ENCODE assay signal across 8 mouse cellular contexts in the genomic region with DNA sequence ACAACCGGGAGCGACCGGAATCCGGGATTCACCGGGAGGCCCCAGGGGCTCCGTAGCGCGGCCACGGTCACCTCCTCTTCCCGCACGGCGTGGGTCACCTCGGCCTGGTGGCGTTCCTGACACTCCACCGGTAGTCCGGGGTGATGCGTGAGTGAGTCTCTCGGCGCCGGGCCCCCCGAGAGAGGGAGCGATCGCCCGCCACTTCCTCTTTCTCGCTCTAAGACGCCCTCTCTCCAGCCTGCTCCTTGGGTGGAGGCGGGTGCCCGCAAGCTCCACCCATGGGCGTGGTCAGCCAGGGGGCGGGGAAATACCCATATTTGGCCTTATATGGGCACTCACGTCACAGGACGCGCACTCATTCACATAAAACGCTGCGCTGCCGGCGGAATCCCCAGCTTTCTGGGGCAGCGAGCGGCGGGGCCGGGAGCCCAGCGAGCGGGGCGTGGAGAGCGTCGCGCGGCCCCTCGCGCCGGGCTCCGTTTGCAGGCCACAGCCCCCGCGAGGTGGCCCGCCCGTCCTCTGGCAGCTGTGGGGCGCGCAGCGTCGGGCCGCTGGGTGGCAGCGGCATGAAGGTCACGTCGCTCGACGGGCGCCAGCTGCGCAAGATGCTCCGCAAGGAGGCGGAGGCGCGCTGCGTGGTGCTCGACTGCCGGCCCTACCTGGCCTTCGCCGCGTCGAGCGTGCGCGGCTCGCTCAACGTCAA. TPM values are rescaled to one million over a fixed set of nuclear protein-coding genes. Genes with fewer than 3 reads are reported as not detected.
A peak's percentile ranks its signal among the peaks of the same experiment; 100 is the strongest.
DNase-seq lines count a peak whose midpoint lies in the region; ATAC-seq lines count a peak whose summit lies in the region.

Dusp5 (plus strand) TSS at position 358 of the 703 bp plus-strand sequence.

- H3K9ac ChIP-seq in heart, embryonic 14.5 days (ENCODE audit: low read length): peak within 1 kb of the TSS; percentile 87
- H3K9ac ChIP-seq in liver, embryonic 13.5 days: peak within 1 kb of the TSS; percentile 69
- H3K9ac ChIP-seq in stomach, embryonic 16.5 days (ENCODE audit: low read length): peak within 1 kb of the TSS; percentile 85

- H3K27ac ChIP-seq in brown adipose tissue, adult 24 weeks (replicated peaks; ENCODE audit: low read depth, low read length): no peak within 1 kb of the TSS
- H3K27ac ChIP-seq in heart, embryonic 14.5 days (replicated peaks in 1 of 2; ENCODE audit: control insufficient read depth in 1 of 2, insufficient read depth in 1 of 2, low read depth in 2 of 2, low read length in 2 of 2): peak within 1 kb of the TSS; percentile 65 to 84
- no peak within 1 kb of the TSS for H3K27ac ChIP-seq in liver, embryonic 13.5 days
- H3K27ac ChIP-seq in stomach, embryonic 16.5 days (ENCODE audit: low read length): peak within 1 kb of the TSS; percentile 55

- no peaks in the 10 kb centered on the region for H3K27me3 ChIP-seq in heart, embryonic 14.5 days (ENCODE audit: control insufficient read depth, insufficient read depth, low read length)
- peaks cover 57% of the 10 kb centered on the region for H3K27me3 ChIP-seq in liver, embryonic 13.5 days
- H3K27me3 ChIP-seq in stomach, embryonic 16.5 days (ENCODE audit: control insufficient read depth, insufficient read depth, low read length): peaks cover 7% of the 10 kb centered on the region; the same call in 1 of the 2 replicates

- under 1% methylated on average over 82 of the region's 84 CpGs for WGBS in heart, embryonic 14.5 days
- under 1% methylated on average over 84 of the region's 84 CpGs for WGBS in liver, embryonic 13.5 days (ENCODE audit: insufficient replicate concordance)
- under 1% methylated on average over 80 of the region's 84 CpGs for WGBS in stomach, embryonic 16.5 days

- peaks cover 5% of the 10 kb centered on the region; the same call in 1 of the 2 replicates for H3K36me3 ChIP-seq in heart, embryonic 14.5 days (ENCODE audit: control insufficient read depth, insufficient read depth, low read length)
- H3K36me3 ChIP-seq in liver, embryonic 13.5 days: no peaks in the 10 kb centered on the region
- no peaks in the 10 kb centered on the region for H3K36me3 ChIP-seq in stomach, embryonic 16.5 days (ENCODE audit: control insufficient read depth, insufficient read depth, low read length)

- H3K4me3 ChIP-seq in brown adipose tissue, adult 24 weeks (ENCODE audit: insufficient read depth, low read depth, low read length): peak within 1 kb of the TSS; percentile 86
- H3K4me3 ChIP-seq in heart, embryonic 14.5 days (ENCODE audit: control insufficient read depth in 1 of 2, insufficient read depth in 1 of 2, low read depth in 1 of 2, low read length in 2 of 2): peak within 1 kb of the TSS; percentile 73 to 89
- peak within 1 kb of the TSS; percentile 66 for H3K4me3 ChIP-seq in liver, embryonic 13.5 days (replicated peaks)
- H3K4me3 ChIP-seq in stomach, embryonic 16.5 days (replicated peaks; ENCODE audit: low read length): peak within 1 kb of the TSS; percentile 67

- H3K9me3 ChIP-seq in heart, embryonic 14.5 days (ENCODE audit: control insufficient read depth, low read length): no peaks in the 10 kb centered on the region
- H3K9me3 ChIP-seq in liver, embryonic 13.5 days (replicated peaks): no peaks in the 10 kb centered on the region
- no peaks in the 10 kb centered on the region for H3K9me3 ChIP-seq in stomach, embryonic 16.5 days (replicated peaks; ENCODE audit: control insufficient read depth, low read length)

- DNase-seq in CD4-positive, CD25-positive, alpha-beta regulatory T cell, adult 2 months (ENCODE audit: low read depth, low spot score): peak; percentile 99
- DNase-seq in fibroblast of lung, adult 2 months (ENCODE audit: low read depth): peak; percentile 89
- peak; percentile 98 for DNase-seq in kidney, postnatal 14 days
- peak; percentile 91 for DNase-seq in liver, embryonic 13.5 days
- peak; percentile 97 for DNase-seq in neural tube, embryonic 10.5 days (ENCODE audit: extremely low spot score, low spot score)

- H3K4me2 ChIP-seq in heart, embryonic 14.5 days (ENCODE audit: low read length): peak within 1 kb of the TSS; percentile 95
- H3K4me2 ChIP-seq in liver, embryonic 13.5 days: peak within 1 kb of the TSS; percentile 83
- H3K4me2 ChIP-seq in stomach, embryonic 16.5 days (ENCODE audit: low read depth, low read length): peak within 1 kb of the TSS; percentile 92

- H3K4me1 ChIP-seq in brown adipose tissue, adult 24 weeks (ENCODE audit: control insufficient read depth, insufficient read depth, insufficient read length, low read length): peaks cover 2% of the 10 kb centered on the region; the same call in 1 of the 2 replicates
- H3K4me1 ChIP-seq in heart, embryonic 14.5 days (ENCODE audit: control insufficient read depth in 2 of 2, insufficient read depth in 2 of 2, low read length in 2 of 2): peaks cover 29% of the 10 kb centered on the region in 2 experiments
- peaks cover 38% of the 10 kb centered on the region for H3K4me1 ChIP-seq in liver, embryonic 13.5 days (replicated peaks)
- peaks cover 12% of the 10 kb centered on the region; the same call in 1 of the 2 replicates for H3K4me1 ChIP-seq in stomach, embryonic 16.5 days (ENCODE audit: control insufficient read depth, insufficient read depth, low read length)

- ATAC-seq in heart, embryonic 14.5 days (ENCODE audit: insufficient number of reproducible peaks, insufficient read depth, low FRiP score, low read depth): peak; percentile 93
- peak; percentile 90 for ATAC-seq in liver, embryonic 13.5 days (ENCODE audit: low read depth)
- peak; percentile 96 for ATAC-seq in stomach, embryonic 16.5 days (ENCODE audit: insufficient read depth, low FRiP score)

RNA-seq across cellular contexts. Expression of gene Dusp5, which starts in this region (rescaled TPM):
- 0.83 TPM in 1 of 2 replicates, not detected in the other for polyA plus RNA-seq in brown adipose tissue, adult 24 weeks (2012; ENCODE audit: insufficient read depth, insufficient read length, missing spikeins)
- 6.7 and 7.4 TPM in 2 replicates for polyA plus RNA-seq in heart, embryonic 14.5 days (2014; fragmentation: Nextera tagmentation; extraction: Ambion mirVana)
- 2.6 and 2.8 TPM in 2 replicates for polyA plus RNA-seq in liver, embryonic 13.5 days (2015; fragmentation: Nextera tagmentation; extraction: Ambion mirVana)
- polyA plus RNA-seq in stomach, embryonic 16.5 days (2015; fragmentation: Nextera tagmentation; extraction: Ambion mirVana): 5.9 and 6.1 TPM in 2 replicates

Comparison
In these comparisons a context has a peak if more than half of its experiments do, and no peak if none do; other contexts are left out.
1. H3K27ac ChIP-seq: peak in heart, embryonic 14.5 days (2 of 2) and stomach, embryonic 16.5 days (single experiment); none in brown adipose tissue, adult 24 weeks (single experiment) and liver, embryonic 13.5 days (single experiment).
2. Peak in every context shown above with its lines, with median percentiles within 50 percentile points of each other: DNase-seq, H3K4me3 ChIP-seq, ATAC-seq, H3K4me2 ChIP-seq and H3K9ac ChIP-seq.